Mouse (Mus musculus) retina, postnatal 1 day (tissue): ENCODE results near the gene Chac1.

Source experiments
- DNase-seq: peaks from one replicate; pipeline ENCODE4 v3.0.0-alpha.2; 2012

Chac1 gene

DNA sequence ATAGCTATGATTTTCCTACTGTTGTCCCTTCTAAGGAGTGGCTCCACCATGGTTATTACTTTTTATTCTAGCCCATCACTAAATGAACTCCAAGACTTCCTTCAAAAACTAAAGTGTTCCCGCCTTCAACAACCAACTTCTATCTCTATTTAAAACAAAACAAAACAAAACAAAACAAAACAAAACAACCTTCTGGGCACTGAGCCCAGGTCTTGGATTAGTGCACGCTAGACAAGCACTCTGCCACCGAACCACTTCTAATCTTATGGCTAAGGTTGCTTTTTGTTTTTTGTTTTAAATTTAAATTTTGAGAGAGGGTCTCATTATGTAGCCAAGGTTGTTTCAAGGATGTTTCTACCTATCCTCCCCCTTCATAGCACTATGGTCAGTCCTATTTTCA, 26.8 kb downstream of the Chac1 start:
- no peak for DNase-seq

- DNase-seq = no peak
Measured at GRCm38 (mm10) chr2:119379455-119379854, 28.4 kb downstream of the Chac1 start.

DNA sequence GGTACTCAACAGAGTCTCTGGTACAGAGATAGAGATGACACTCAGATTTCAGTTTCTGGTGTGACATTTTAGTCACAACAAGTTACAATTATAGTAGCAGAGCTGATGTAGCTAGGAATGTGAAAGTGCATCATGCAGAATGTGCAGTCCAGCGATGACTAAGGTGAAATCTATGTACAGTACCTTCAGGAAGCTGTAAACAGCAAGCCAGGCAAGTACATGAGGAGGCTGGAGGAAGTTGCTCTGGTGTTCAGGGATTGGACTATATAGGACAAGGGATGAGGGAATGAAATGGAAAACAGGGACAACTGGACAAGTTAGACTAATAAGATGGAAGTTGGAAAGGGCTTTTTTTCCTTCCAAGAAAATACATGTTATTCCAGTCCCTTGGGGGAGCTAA, 37.2 kb downstream of the Chac1 start:
- no peak for DNase-seq

- DNase-seq = no peak
Measured at GRCm38 (mm10) chr2:119389992-119390391, 39.0 kb downstream of the Chac1 start.

DNA sequence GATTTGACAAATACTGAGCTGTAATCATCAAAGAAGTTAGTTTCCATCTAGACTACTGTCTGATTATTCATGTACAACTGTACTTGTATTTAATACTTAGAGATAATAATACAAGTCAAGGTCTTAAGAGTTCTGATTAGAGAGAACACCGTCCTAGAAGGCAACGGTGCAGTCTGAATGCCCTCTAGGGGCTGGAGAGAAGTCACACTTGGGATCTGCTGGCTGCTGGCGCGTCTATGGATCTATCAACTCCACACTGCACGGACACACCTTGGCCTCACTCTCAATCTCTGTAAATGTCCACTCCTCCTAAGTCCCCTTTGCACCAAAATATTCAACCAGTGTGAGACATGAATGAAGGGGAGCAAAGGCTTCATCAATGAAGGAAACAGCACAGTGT, 47.2 kb downstream of the Chac1 start:
- no peak for DNase-seq

DNA sequence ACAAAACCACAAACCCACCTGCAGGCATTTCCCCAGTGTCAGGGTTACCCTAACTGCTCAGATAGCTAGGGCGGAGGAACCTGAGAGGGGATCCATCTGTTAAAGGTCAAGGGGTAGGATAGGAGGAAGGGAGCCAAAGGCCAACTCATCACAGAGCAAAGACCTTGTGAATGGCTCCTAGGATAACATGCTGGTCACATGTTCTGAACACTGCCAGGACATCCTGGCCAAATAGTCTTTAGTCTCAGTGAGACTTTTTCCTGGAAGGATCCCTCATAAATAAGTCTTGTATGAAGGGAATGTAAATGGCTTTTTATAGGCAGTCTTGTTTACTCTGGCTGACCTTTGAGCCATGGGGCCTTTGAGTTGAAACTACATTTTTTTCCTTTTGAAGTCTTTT, 47.6 kb downstream of the Chac1 start:
- DNase-seq = no peak

DNA sequence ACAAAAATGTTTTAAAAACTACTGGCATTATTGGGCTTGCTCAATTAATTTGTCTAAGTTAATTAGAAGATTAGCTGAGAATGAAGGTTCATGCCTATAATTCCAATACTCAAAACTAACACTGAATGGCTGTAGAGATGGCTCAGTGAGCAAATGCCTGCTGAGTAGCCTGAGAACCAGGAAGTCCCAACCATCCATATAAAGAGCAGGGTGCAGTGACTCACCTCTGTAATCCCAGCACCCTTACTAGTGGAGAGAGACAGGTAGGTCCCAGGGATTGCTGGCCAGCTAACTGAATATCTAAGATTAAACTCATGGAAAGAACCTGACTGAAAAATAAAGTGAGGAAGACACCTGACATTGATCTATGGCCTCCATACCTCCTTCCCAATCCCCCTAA, 48.3 kb downstream of the Chac1 start:
- no peak for DNase-seq
